Mouse (Mus musculus) cerebellum, adult 2 months (tissue): Measurements from ENCODE around the gene Zfp704.

Experiments used
- CTCF ChIP-seq: fragments of 200-500 bp; IDR thresholded peaks from 2 replicates; pipeline ENCODE4 v1.5.1; 2011; ENCODE audit warnings: low read depth, mild to moderate bottlenecking, control low read depth, low read length, moderate library complexity, borderline replicate concordance; ENCODE audit not compliant: insufficient read depth
- POLR2A ChIP-seq: fragments of 200-500 bp; IDR thresholded peaks from 2 replicates; pipeline ENCODE4 v1.6.1; 2011; ENCODE audit warnings: low read length, control low read depth, borderline replicate concordance; ENCODE audit not compliant: insufficient read depth

DNA sequence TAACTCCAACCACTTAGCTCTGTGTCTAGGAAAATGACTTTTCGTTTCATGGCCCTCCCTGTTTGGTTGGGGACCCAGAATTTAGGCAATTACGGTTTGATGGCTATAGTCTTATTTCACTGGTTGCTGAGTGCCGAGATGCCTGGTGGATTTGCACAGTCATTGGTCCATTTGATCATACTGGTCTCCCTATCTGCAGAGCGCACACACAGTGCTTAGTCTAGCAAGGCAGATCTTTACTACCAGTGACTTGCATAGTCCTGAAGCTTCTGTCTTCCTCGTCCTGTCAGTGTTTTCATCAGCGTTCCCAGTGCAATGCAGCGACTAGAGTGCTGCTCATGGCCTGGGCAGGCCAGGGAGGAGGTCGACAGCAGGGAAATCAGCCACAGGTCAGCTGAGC lies 4.1 kb upstream of the Zfp704 start:
- TF ChIP-seq POLR2A: no peak
- TF ChIP-seq CTCF: no peak
